Mouse (Mus musculus) retina, embryonic 14.5 days (tissue): Measurements from ENCODE around the gene Tk1.

Source experiments
- DNase-seq: peaks from one replicate; pipeline ENCODE4 v3.0.0-alpha.2; 2015; ENCODE audit warnings: low spot score

Tk1 gene

GRCm38 (mm10) chr11:117825333-117826101 is at the start of gene Tk1, which contains the start of gene Afmid:
Gene Tk1 (minus strand): TSS chr11:117826092.
Gene Afmid (plus strand): TSS chr11:117825924.
- DNase-seq, result peak; percentile 83

GRCm38 (mm10) chr11:117875681-117876080 is 49.8 kb upstream of the Tk1 start:
- DNase-seq, result no peak

GRCm38 (mm10) chr11:117874419-117874818 is 48.5 kb upstream of the Tk1 start:
- no peak for DNase-seq

GRCm38 (mm10) chr11:117872861-117873608 is 47.1 kb upstream of the Tk1 start, which contains the start of gene Tha1:
Gene Tha1 (minus strand): TSS chr11:117873481.
- peak; percentile 85 for DNase-seq

- no peak for DNase-seq
Measured at GRCm38 (mm10) chr11:117871911-117872584, 46.2 kb upstream of the Tk1 start.

- no peak for DNase-seq
Measured at GRCm38 (mm10) chr11:117871376-117871775, 45.5 kb upstream of the Tk1 start.

- DNase-seq, result peak; percentile 92
Measured at GRCm38 (mm10) chr11:117870688-117871365, 44.9 kb upstream of the Tk1 start.

GRCm38 (mm10) chr11:117865988-117866387 is 40.1 kb upstream of the Tk1 start:
- DNase-seq, result peak; percentile 87

GRCm38 (mm10) chr11:117864805-117865204 is 38.9 kb upstream of the Tk1 start:
- no peak for DNase-seq

- DNase-seq, result peak; percentile 46
Measured at GRCm38 (mm10) chr11:117863174-117863856, 37.4 kb upstream of the Tk1 start.

- peak; percentile 36 for DNase-seq
Measured at GRCm38 (mm10) chr11:117860601-117861000, 34.7 kb upstream of the Tk1 start, which contains the start of gene Tmem235. Gene Tmem235 (plus strand): TSS chr11:117860752.

GRCm38 (mm10) chr11:117858392-117858791 is 32.5 kb upstream of the Tk1 start:
- no peak for DNase-seq

GRCm38 (mm10) chr11:117857462-117857861 is 31.6 kb upstream of the Tk1 start:
- no peak for DNase-seq

- DNase-seq, result no peak
Measured at GRCm38 (mm10) chr11:117855975-117856374, 30.1 kb upstream of the Tk1 start.

- no peak for DNase-seq
Measured at GRCm38 (mm10) chr11:117855360-117855759, 29.5 kb upstream of the Tk1 start.

- DNase-seq, result no peak
Measured at GRCm38 (mm10) chr11:117854241-117854640, 28.3 kb upstream of the Tk1 start.

GRCm38 (mm10) chr11:117852875-117853274 is 27.0 kb upstream of the Tk1 start:
- DNase-seq, result no peak

GRCm38 (mm10) chr11:117848985-117849671 is 23.2 kb upstream of the Tk1 start, which contains the start of gene Birc5:
Gene Birc5 (plus strand): TSS chr11:117849251.
- peak; percentile 99 for DNase-seq

- no peak for DNase-seq
Measured at GRCm38 (mm10) chr11:117848271-117848984, 22.5 kb upstream of the Tk1 start.
